Mouse (Mus musculus): ENCODE results near the gene Shc3. TPM values are rescaled to one million over a fixed set of nuclear protein-coding genes. Genes with fewer than 3 reads are reported as not detected.
A peak's percentile ranks its signal among the peaks of the same experiment; 100 is the strongest.

Shc3 gene
- polyA plus RNA-seq, 1 experiment from 2014 or later: 0.43 TPM

DNA sequence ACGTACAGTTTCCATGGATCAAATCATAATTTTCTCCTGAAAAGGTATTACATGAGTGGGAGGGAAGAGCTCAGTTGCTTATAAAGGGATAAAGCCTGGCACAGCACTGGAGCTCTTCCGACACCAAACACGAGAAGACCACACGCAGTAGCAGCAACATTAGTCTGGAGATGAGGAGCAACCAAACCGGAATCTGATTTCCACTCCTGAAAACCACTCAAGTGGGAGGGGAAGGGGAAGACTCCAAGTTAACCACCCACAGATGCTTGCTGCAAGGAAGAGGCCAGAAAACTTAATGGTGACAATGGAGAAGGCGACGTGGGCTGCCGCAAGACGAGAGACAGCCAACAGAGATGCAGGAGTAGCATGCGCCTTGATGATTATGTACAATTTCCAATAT lies 45.9 kb downstream of the Shc3 start:
- no peak for DNase-seq (ENCODE audit: low spot score)
- no peaks in the 10 kb centered on the region for H3K36me3 ChIP-seq (ENCODE audit: control insufficient read depth, insufficient read depth, low read length)
- no peak overlapping the region for H3K4me3 ChIP-seq (ENCODE audit: low read depth, low read length)
- no peak for ATAC-seq (replicated peaks; ENCODE audit: low FRiP score, low TSS enrichment, low read depth)
- no peaks in the 10 kb centered on the region for H3K27me3 ChIP-seq (replicated peaks; ENCODE audit: control insufficient read depth, insufficient read depth, low read length)
- 94% methylated on average over 10 of the region's 10 CpGs for WGBS
- H3K9me3 ChIP-seq (ENCODE audit: control insufficient read depth, low read length): no peaks in the 10 kb centered on the region
- H3K9ac ChIP-seq (ENCODE audit: low read length): no peak overlapping the region
- no peaks in the 10 kb centered on the region for H3K4me1 ChIP-seq (replicated peaks; ENCODE audit: control insufficient read depth, insufficient read depth, low read length)
- H3K4me2 ChIP-seq (ENCODE audit: low read length): no peak overlapping the region
- H3K27ac ChIP-seq (ENCODE audit: low read depth): no peak overlapping the region

DNA sequence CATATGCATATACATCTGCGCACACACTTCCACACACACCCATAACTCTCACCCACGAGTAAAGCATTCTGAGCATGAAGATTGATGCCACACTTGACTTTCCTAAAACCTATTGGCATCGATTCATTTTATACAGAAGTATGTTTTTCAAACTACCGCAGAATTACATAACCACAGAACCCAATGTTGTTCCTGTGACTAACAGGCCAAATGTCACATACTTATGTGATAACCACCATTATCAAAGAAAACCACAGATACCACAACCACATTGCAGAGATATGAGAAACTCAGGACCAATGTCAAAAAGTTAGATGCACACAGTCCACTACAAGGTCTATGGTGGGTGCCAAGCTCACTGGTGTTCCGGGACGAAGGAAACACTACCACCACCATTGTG lies 50.3 kb downstream of the Shc3 start:
- ATAC-seq (replicated peaks; ENCODE audit: low FRiP score, low TSS enrichment, low read depth): no peak
- DNase-seq (ENCODE audit: low spot score): no peak
- Histone ChIP-seq H3K27me3 (replicated peaks; ENCODE audit: control insufficient read depth, insufficient read depth, low read length) (no peaks in the 10 kb centered on the region), H3K4me1 (replicated peaks; ENCODE audit: control insufficient read depth, insufficient read depth, low read length) (no peaks in the 10 kb centered on the region), H3K9ac (ENCODE audit: low read length) (no peak overlapping the region), H3K36me3 (ENCODE audit: control insufficient read depth, insufficient read depth, low read length) (no peaks in the 10 kb centered on the region), H3K27ac (ENCODE audit: low read depth) (no peak overlapping the region), H3K9me3 (ENCODE audit: control insufficient read depth, low read length) (no peaks in the 10 kb centered on the region), H3K4me2 (ENCODE audit: low read length) (no peak overlapping the region), H3K4me3 (ENCODE audit: low read depth, low read length) (no peak overlapping the region)
- WGBS: 90% methylated on average over 6 of the region's 6 CpGs

- DNase-seq (ENCODE audit: low spot score): no peak
- no peaks in the 10 kb centered on the region for H3K4me1 ChIP-seq (replicated peaks; ENCODE audit: control insufficient read depth, insufficient read depth, low read length)
- WGBS: 82% methylated on average over 4 of the region's 4 CpGs
- no peaks in the 10 kb centered on the region for H3K36me3 ChIP-seq (ENCODE audit: control insufficient read depth, insufficient read depth, low read length)
- ATAC-seq (replicated peaks; ENCODE audit: low FRiP score, low TSS enrichment, low read depth): no peak
- no peaks in the 10 kb centered on the region for H3K9me3 ChIP-seq (ENCODE audit: control insufficient read depth, low read length)
- H3K4me3 ChIP-seq (ENCODE audit: low read depth, low read length): no peak overlapping the region
- H3K9ac ChIP-seq (ENCODE audit: low read length): no peak overlapping the region
- no peak overlapping the region for H3K4me2 ChIP-seq (ENCODE audit: low read length)
- no peaks in the 10 kb centered on the region for H3K27me3 ChIP-seq (replicated peaks; ENCODE audit: control insufficient read depth, insufficient read depth, low read length)
- no peak overlapping the region for H3K27ac ChIP-seq (ENCODE audit: low read depth)
These were observed 51.3 kb downstream of the Shc3 start for GRCm38 (mm10) chr13:51517943-51518342.

DNA sequence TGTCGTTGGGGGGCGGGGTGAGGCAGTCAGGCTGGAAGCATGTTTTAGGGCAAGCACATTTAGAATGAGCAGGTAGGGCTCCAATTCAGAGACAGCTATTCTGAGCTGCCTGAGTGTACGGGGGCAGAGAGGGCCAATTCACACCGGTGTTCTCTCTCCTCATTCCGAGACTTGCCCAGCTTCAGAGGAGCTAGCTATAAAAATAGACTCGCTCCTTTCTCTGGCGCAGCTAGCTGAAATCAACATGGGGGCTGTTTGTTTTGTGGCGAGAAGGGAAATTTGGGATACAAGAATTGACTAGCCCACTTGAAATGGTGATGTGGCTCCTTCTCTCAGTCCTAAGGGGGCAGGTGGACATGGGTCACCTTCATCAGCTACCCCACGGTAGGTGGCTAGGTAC lies 60.4 kb downstream of the Shc3 start:
- Histone ChIP-seq H3K9ac (ENCODE audit: low read length) (no peak overlapping the region), H3K4me2 (ENCODE audit: low read length) (no peak overlapping the region), H3K9me3 (ENCODE audit: control insufficient read depth, low read length) (no peaks in the 10 kb centered on the region), H3K27me3 (replicated peaks; ENCODE audit: control insufficient read depth, insufficient read depth, low read length) (no peaks in the 10 kb centered on the region), H3K4me1 (replicated peaks; ENCODE audit: control insufficient read depth, insufficient read depth, low read length) (no peaks in the 10 kb centered on the region), H3K36me3 (ENCODE audit: control insufficient read depth, insufficient read depth, low read length) (no peaks in the 10 kb centered on the region), H3K4me3 (ENCODE audit: low read depth, low read length) (no peak overlapping the region), H3K27ac (ENCODE audit: low read depth) (no peak overlapping the region)
- WGBS: 83% methylated on average over 9 of the region's 9 CpGs
- DNase-seq (ENCODE audit: low spot score): no peak
- ATAC-seq (replicated peaks; ENCODE audit: low FRiP score, low TSS enrichment, low read depth): no peak

- H3K9me3 ChIP-seq (ENCODE audit: control insufficient read depth, low read length): no peaks in the 10 kb centered on the region
- 82% methylated on average over 5 of the region's 5 CpGs for WGBS
- ATAC-seq (replicated peaks; ENCODE audit: low FRiP score, low TSS enrichment, low read depth): no peak
- H3K27ac ChIP-seq (ENCODE audit: low read depth): no peak overlapping the region
- DNase-seq (ENCODE audit: low spot score): no peak
- no peaks in the 10 kb centered on the region for H3K27me3 ChIP-seq (replicated peaks; ENCODE audit: control insufficient read depth, insufficient read depth, low read length)
- H3K4me3 ChIP-seq (ENCODE audit: low read depth, low read length): no peak overlapping the region
- no peaks in the 10 kb centered on the region for H3K36me3 ChIP-seq (ENCODE audit: control insufficient read depth, insufficient read depth, low read length)
- H3K9ac ChIP-seq (ENCODE audit: low read length): no peak overlapping the region
- H3K4me1 ChIP-seq (replicated peaks; ENCODE audit: control insufficient read depth, insufficient read depth, low read length): no peaks in the 10 kb centered on the region
- no peak overlapping the region for H3K4me2 ChIP-seq (ENCODE audit: low read length)
These were observed 63.5 kb downstream of the Shc3 start for GRCm38 (mm10) chr13:51505711-51506110.

DNA sequence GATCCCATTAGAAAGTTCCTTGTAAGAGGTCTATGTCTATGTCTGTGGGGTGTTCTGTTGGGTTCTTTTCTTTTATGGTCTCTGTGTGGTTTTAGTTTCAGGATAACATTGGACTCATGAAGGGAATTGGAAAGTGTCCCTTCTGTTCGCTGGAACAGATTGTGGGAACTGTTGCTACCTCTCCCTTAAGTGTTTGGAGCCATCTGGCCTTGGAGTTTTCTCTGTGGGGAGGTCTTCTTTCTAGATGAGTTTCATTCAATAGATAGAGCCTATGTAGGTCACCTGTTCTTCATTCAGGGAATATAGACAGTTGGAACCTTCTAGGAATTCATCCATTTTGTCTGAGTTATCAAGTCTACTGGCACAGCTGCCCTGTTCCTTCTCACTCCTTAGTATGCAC lies 69.5 kb downstream of the Shc3 start:
- Histone ChIP-seq H3K27ac (ENCODE audit: low read depth) (no peak overlapping the region), H3K27me3 (replicated peaks; ENCODE audit: control insufficient read depth, insufficient read depth, low read length) (no peaks in the 10 kb centered on the region), H3K4me2 (ENCODE audit: low read length) (no peak overlapping the region), H3K4me3 (ENCODE audit: low read depth, low read length) (no peak overlapping the region), H3K4me1 (replicated peaks; ENCODE audit: control insufficient read depth, insufficient read depth, low read length) (no peaks in the 10 kb centered on the region), H3K36me3 (ENCODE audit: control insufficient read depth, insufficient read depth, low read length) (no peaks in the 10 kb centered on the region), H3K9ac (ENCODE audit: low read length) (no peak overlapping the region), H3K9me3 (ENCODE audit: control insufficient read depth, low read length) (no peaks in the 10 kb centered on the region)
- no peak for DNase-seq (ENCODE audit: low spot score)
- no peak for ATAC-seq (replicated peaks; ENCODE audit: low FRiP score, low TSS enrichment, low read depth)
- 86% methylated on average over 1 of the region's 1 CpGs for WGBS

DNA sequence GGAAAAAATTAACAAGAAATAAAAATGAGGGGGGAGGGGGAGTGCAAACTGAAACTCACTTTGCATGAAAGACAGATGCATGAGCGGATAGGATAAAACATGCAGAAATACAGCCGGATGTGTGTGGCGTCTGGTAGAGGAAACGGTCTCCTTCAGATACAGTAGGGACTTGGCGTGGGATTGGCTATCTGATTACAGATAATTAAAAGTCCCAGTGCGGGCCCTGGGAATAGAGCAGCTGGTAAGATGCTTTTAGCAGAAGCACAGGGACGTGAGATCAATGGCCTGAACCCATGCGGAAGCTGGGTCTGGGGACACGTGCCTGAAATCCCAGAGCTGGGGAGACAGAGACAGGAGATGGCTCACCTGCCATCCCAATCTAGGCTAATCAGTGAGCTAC lies 75.5 kb downstream of the Shc3 start:
- H3K27ac ChIP-seq (ENCODE audit: low read depth): no peak overlapping the region
- H3K4me1 ChIP-seq (replicated peaks; ENCODE audit: control insufficient read depth, insufficient read depth, low read length): no peaks in the 10 kb centered on the region
- ATAC-seq (replicated peaks; ENCODE audit: low FRiP score, low TSS enrichment, low read depth) (no peak), DNase-seq (ENCODE audit: low spot score) (peak; percentile 33)
- no peak overlapping the region for H3K4me3 ChIP-seq (ENCODE audit: low read depth, low read length)
- H3K36me3 ChIP-seq (ENCODE audit: control insufficient read depth, insufficient read depth, low read length): no peaks in the 10 kb centered on the region
- no peaks in the 10 kb centered on the region for H3K9me3 ChIP-seq (ENCODE audit: control insufficient read depth, low read length)
- no peaks in the 10 kb centered on the region for H3K27me3 ChIP-seq (replicated peaks; ENCODE audit: control insufficient read depth, insufficient read depth, low read length)
- 85% methylated on average over 9 of the region's 9 CpGs for WGBS
- H3K9ac ChIP-seq (ENCODE audit: low read length): no peak overlapping the region
- no peak overlapping the region for H3K4me2 ChIP-seq (ENCODE audit: low read length)

GRCm38 (mm10) chr13:51491649-51492435 lies 77.4 kb downstream of the Shc3 start:
- DNase-seq (ENCODE audit: low spot score) (peak; percentile 20), ATAC-seq (replicated peaks; ENCODE audit: low FRiP score, low TSS enrichment, low read depth) (no peak)
- no peak overlapping the region for H3K4me3 ChIP-seq (ENCODE audit: low read depth, low read length)
- no peak overlapping the region for H3K4me2 ChIP-seq (ENCODE audit: low read length)
- H3K9ac ChIP-seq (ENCODE audit: low read length): no peak overlapping the region
- H3K4me1 ChIP-seq (replicated peaks; ENCODE audit: control insufficient read depth, insufficient read depth, low read length): no peaks in the 10 kb centered on the region
- WGBS: 64% methylated on average over 8 of the region's 8 CpGs
- H3K9me3 ChIP-seq (ENCODE audit: control insufficient read depth, low read length): no peaks in the 10 kb centered on the region
- no peaks in the 10 kb centered on the region for H3K36me3 ChIP-seq (ENCODE audit: control insufficient read depth, insufficient read depth, low read length)
- no peaks in the 10 kb centered on the region for H3K27me3 ChIP-seq (replicated peaks; ENCODE audit: control insufficient read depth, insufficient read depth, low read length)
- H3K27ac ChIP-seq (ENCODE audit: low read depth): no peak overlapping the region

- DNase-seq (ENCODE audit: low spot score) (no peak), ATAC-seq (replicated peaks; ENCODE audit: low FRiP score, low TSS enrichment, low read depth) (no peak)
- no peak overlapping the region for H3K9ac ChIP-seq (ENCODE audit: low read length)
- no peak overlapping the region for H3K27ac ChIP-seq (ENCODE audit: low read depth)
- H3K36me3 ChIP-seq (ENCODE audit: control insufficient read depth, insufficient read depth, low read length): no peaks in the 10 kb centered on the region
- 83% methylated on average over 6 of the region's 6 CpGs for WGBS
- no peaks in the 10 kb centered on the region for H3K4me1 ChIP-seq (replicated peaks; ENCODE audit: control insufficient read depth, insufficient read depth, low read length)
- no peaks in the 10 kb centered on the region for H3K9me3 ChIP-seq (ENCODE audit: control insufficient read depth, low read length)
- H3K27me3 ChIP-seq (replicated peaks; ENCODE audit: control insufficient read depth, insufficient read depth, low read length): no peaks in the 10 kb centered on the region
- no peak overlapping the region for H3K4me3 ChIP-seq (ENCODE audit: low read depth, low read length)
- no peak overlapping the region for H3K4me2 ChIP-seq (ENCODE audit: low read length)
These were observed 79.0 kb downstream of the Shc3 start for GRCm38 (mm10) chr13:51490195-51490594.
